Mouse (Mus musculus): ENCODE measurements at regions not wholly inside any gene's neighbourhood (a gene's known extent, or its start where the extent isn't known, plus 50 kb on each side); places are given as distances from the start of the nearest gene placed in this dataset.

- Histone ChIP-seq H3K4me3 (replicated peaks) (no peak overlapping the region), H3K36me3 (replicated peaks; ENCODE audit: low read length) (no peaks in the 10 kb centered on the region), H3K9me3 (0 out of 2 replicates have a peak, but pooled peaks cover 3% of the 10 kb centered on the region), H3K27me3 (replicated peaks) (peaks cover 9% of the 10 kb centered on the region), H3K4me1 (peaks cover 4% of the 10 kb centered on the region; the same call in 1 of the 2 replicates)
- no peak for TF ChIP-seq FLI1 (IDR thresholded peaks at IDR 0.05; ENCODE audit: low read length)
- no peak for TF ChIP-seq GATA1 (IDR thresholded peaks at IDR 0.05; ENCODE audit: borderline replicate concordance, low read length)
Observed at GRCm38 (mm10) chr1:36010834-36011233, 57.4 kb upstream of the Hs6st1 start.

- no peak overlapping the region for H3K4me3 ChIP-seq (replicated peaks)
- H3K4me1 ChIP-seq: peaks cover 4% of the 10 kb centered on the region; the same call in 1 of the 2 replicates
- TF ChIP-seq FLI1 (IDR thresholded peaks at IDR 0.05; ENCODE audit: low read length) (no peak), GATA1 (IDR thresholded peaks at IDR 0.05; ENCODE audit: borderline replicate concordance, low read length) (no peak)
- peaks cover 12% of the 10 kb centered on the region for H3K27me3 ChIP-seq (replicated peaks)
- H3K36me3 ChIP-seq (replicated peaks; ENCODE audit: low read length): no peaks in the 10 kb centered on the region
- H3K9me3 ChIP-seq: 0 out of 2 replicates have a peak, but pooled peaks cover 3% of the 10 kb centered on the region
Observed at GRCm38 (mm10) chr1:36012081-36012765, 56.0 kb upstream of the Hs6st1 start.

GRCm38 (mm10) chr1:36013823-36014341 is 54.3 kb upstream of the Hs6st1 start:
- no peaks in the 10 kb centered on the region for H3K36me3 ChIP-seq (replicated peaks; ENCODE audit: low read length)
- peaks cover 12% of the 10 kb centered on the region for H3K9me3 ChIP-seq
- no peak overlapping the region for H3K4me3 ChIP-seq (replicated peaks)
- H3K4me1 ChIP-seq: peaks cover 4% of the 10 kb centered on the region; the same call in 1 of the 2 replicates
- peaks cover 25% of the 10 kb centered on the region for H3K27me3 ChIP-seq (replicated peaks)
- no peak for TF ChIP-seq FLI1 (IDR thresholded peaks at IDR 0.05; ENCODE audit: low read length)
- no peak for TF ChIP-seq GATA1 (IDR thresholded peaks at IDR 0.05; ENCODE audit: borderline replicate concordance, low read length)

- H3K27me3 ChIP-seq (replicated peaks): peaks cover 29% of the 10 kb centered on the region
- peaks cover 4% of the 10 kb centered on the region; the same call in 1 of the 2 replicates for H3K4me1 ChIP-seq
- H3K9me3 ChIP-seq: peaks cover 16% of the 10 kb centered on the region
- H3K36me3 ChIP-seq (replicated peaks; ENCODE audit: low read length): no peaks in the 10 kb centered on the region
- TF ChIP-seq FLI1 (IDR thresholded peaks at IDR 0.05; ENCODE audit: low read length): no peak
- TF ChIP-seq GATA1 (IDR thresholded peaks at IDR 0.05; ENCODE audit: borderline replicate concordance, low read length): no peak
- no peak overlapping the region for H3K4me3 ChIP-seq (replicated peaks)
Observed at GRCm38 (mm10) chr1:36014372-36014771, 53.8 kb upstream of the Hs6st1 start.

- peaks cover 25% of the 10 kb centered on the region for H3K9me3 ChIP-seq
- no peaks in the 10 kb centered on the region for H3K36me3 ChIP-seq (replicated peaks; ENCODE audit: low read length)
- TF ChIP-seq GATA1 (IDR thresholded peaks at IDR 0.05; ENCODE audit: borderline replicate concordance, low read length): no peak
- no peak for TF ChIP-seq FLI1 (IDR thresholded peaks at IDR 0.05; ENCODE audit: low read length)
- H3K27me3 ChIP-seq (replicated peaks): peaks cover 31% of the 10 kb centered on the region
- H3K4me1 ChIP-seq: peaks cover 4% of the 10 kb centered on the region; the same call in 1 of the 2 replicates
- H3K4me3 ChIP-seq (replicated peaks): no peak overlapping the region
Observed at GRCm38 (mm10) chr1:36015210-36015609, 53.0 kb upstream of the Hs6st1 start.

- Histone ChIP-seq H3K9me3 (peaks cover 32% of the 10 kb centered on the region), H3K4me3 (replicated peaks) (no peak overlapping the region), H3K4me1 (peaks cover 4% of the 10 kb centered on the region; the same call in 1 of the 2 replicates), H3K36me3 (replicated peaks; ENCODE audit: low read length) (no peaks in the 10 kb centered on the region), H3K27me3 (replicated peaks) (peaks cover 31% of the 10 kb centered on the region)
- no peak for TF ChIP-seq FLI1 (IDR thresholded peaks at IDR 0.05; ENCODE audit: low read length)
- no peak for TF ChIP-seq GATA1 (IDR thresholded peaks at IDR 0.05; ENCODE audit: borderline replicate concordance, low read length)
Observed at GRCm38 (mm10) chr1:36016566-36016965, 51.6 kb upstream of the Hs6st1 start.

GRCm38 (mm10) chr1:36017061-36017461 is 51.1 kb upstream of the Hs6st1 start:
- peaks cover 4% of the 10 kb centered on the region; the same call in 1 of the 2 replicates for H3K4me1 ChIP-seq
- H3K36me3 ChIP-seq (replicated peaks; ENCODE audit: low read length): no peaks in the 10 kb centered on the region
- peaks cover 31% of the 10 kb centered on the region for H3K27me3 ChIP-seq (replicated peaks)
- no peak overlapping the region for H3K4me3 ChIP-seq (replicated peaks)
- TF ChIP-seq GATA1 (IDR thresholded peaks at IDR 0.05; ENCODE audit: borderline replicate concordance, low read length) (no peak), FLI1 (IDR thresholded peaks at IDR 0.05; ENCODE audit: low read length) (no peak)
- H3K9me3 ChIP-seq: peaks cover 32% of the 10 kb centered on the region

GRCm38 (mm10) chr1:36017656-36018055 is 50.5 kb upstream of the Hs6st1 start:
- peaks cover 4% of the 10 kb centered on the region; the same call in 1 of the 2 replicates for H3K4me1 ChIP-seq
- peaks cover 34% of the 10 kb centered on the region for H3K9me3 ChIP-seq
- no peak for TF ChIP-seq FLI1 (IDR thresholded peaks at IDR 0.05; ENCODE audit: low read length)
- no peak for TF ChIP-seq GATA1 (IDR thresholded peaks at IDR 0.05; ENCODE audit: borderline replicate concordance, low read length)
- peaks cover 31% of the 10 kb centered on the region for H3K27me3 ChIP-seq (replicated peaks)
- no peaks in the 10 kb centered on the region for H3K36me3 ChIP-seq (replicated peaks; ENCODE audit: low read length)
- no peak overlapping the region for H3K4me3 ChIP-seq (replicated peaks)

Measured in megakaryocyte, embryonic 14.5 days (primary cell).